Mouse (Mus musculus) stomach, embryonic 15.5 days (tissue): ENCODE measurements around the gene Uvrag. TPM values are rescaled to one million over a fixed set of nuclear protein-coding genes. Genes with fewer than 3 reads are reported as not detected.

Source experiments
- ATAC-seq: fragments of 200-750 bp; cut with Nextera tagmentation; 2 replicates; pipeline ENCODE4 v1.8.0; 2017; ENCODE audit warnings: low read depth, moderate number of reproducible peaks, moderate TSS enrichment; ENCODE audit not compliant: insufficient read depth, low FRiP score
- H3K27ac ChIP-seq: fragments of 300-500 bp; sonication (generic); 2 replicates; pipeline ENCODE4 v1.5.1; 2015; ENCODE audit warnings: mild to moderate bottlenecking, inconsistent platforms
- H3K27me3 ChIP-seq: fragments of 300-500 bp; sonication (generic); replicated peaks from 2 replicates; pipeline ENCODE4 v1.6.1; 2015; ENCODE audit warnings: inconsistent platforms
- H3K36me3 ChIP-seq: fragments of 300-500 bp; sonication (generic); 2 replicates; pipeline ENCODE4 v1.6.1; 2015; ENCODE audit warnings: inconsistent platforms
- H3K4me1 ChIP-seq: fragments of 300-500 bp; sonication (generic); 2 replicates; pipeline ENCODE4 v1.6.1; 2015; ENCODE audit warnings: inconsistent platforms
- H3K4me2 ChIP-seq: fragments of 300-500 bp; sonication (generic); 2 replicates; pipeline ENCODE4 v1.6.1; 2015; ENCODE audit warnings: mild to moderate bottlenecking, inconsistent platforms
- H3K4me3 ChIP-seq: fragments of 300-500 bp; sonication (generic); replicated peaks from 2 replicates; pipeline ENCODE4 v1.5.1; 2015; ENCODE audit warnings: inconsistent platforms
- H3K9ac ChIP-seq: fragments of 300-500 bp; sonication (generic); 2 replicates; pipeline ENCODE4 v1.6.1; 2015; ENCODE audit warnings: inconsistent platforms
- H3K9me3 ChIP-seq: fragments of 300-500 bp; sonication (generic); 2 replicates; pipeline ENCODE4 v1.6.1; 2016; ENCODE audit warnings: inconsistent platforms
- WGBS: fragments of 180-500 bp; shearing (Covaris S2); methylation state at CpG from one replicate; pipeline ENCODE4 v1.1.7; 2015; 5-methylcytosine and 5-hydroxymethylcytosine counted together
- polyA plus RNA-seq: library from polyadenylated mRNA; unstranded; fragments of >200 nt; fragmentation: Nextera tagmentation; extraction: Ambion mirVana; gene quantifications from 2 replicates; pipeline ENCODE4 v1.2.1, GENCODE M21; 2015

Gene Uvrag
- polyA plus RNA-seq, 1 experiment from 2014 or later, result 19.4 TPM

- WGBS, result 56% methylated on average over 4 of the region's 4 CpGs
- Histone ChIP-seq H3K27me3 (no peaks in the 10 kb centered on the region), H3K4me3 (no peak overlapping the region), H3K27ac (no peak overlapping the region), H3K4me1 (no peaks in the 10 kb centered on the region), H3K9ac (no peak overlapping the region), H3K4me2 (no peak overlapping the region), H3K9me3 (no peaks in the 10 kb centered on the region), H3K36me3 (no peaks in the 10 kb centered on the region)
- no peak for ATAC-seq
Measured at GRCm38 (mm10) chr7:98881887-98882286, 259.1 kb downstream of the Uvrag start.

- WGBS, result 71% methylated on average over 2 of the region's 2 CpGs
- peaks cover 7% of the 10 kb centered on the region; the same call in 1 of the 2 replicates for H3K4me1 ChIP-seq
- no peak overlapping the region for H3K4me3 ChIP-seq
- H3K27me3 ChIP-seq, result no peaks in the 10 kb centered on the region
- no peak overlapping the region for H3K9ac ChIP-seq
- no peak overlapping the region for H3K4me2 ChIP-seq
- H3K9me3 ChIP-seq, result no peaks in the 10 kb centered on the region
- ATAC-seq, result no peak
- H3K36me3 ChIP-seq, result no peaks in the 10 kb centered on the region
- no peak overlapping the region for H3K27ac ChIP-seq
Measured at GRCm38 (mm10) chr7:98879176-98879575, 261.8 kb downstream of the Uvrag start.

GRCm38 (mm10) chr7:98876119-98876518, 264.8 kb downstream of the Uvrag start:
- Histone ChIP-seq H3K27me3 (no peaks in the 10 kb centered on the region), H3K36me3 (no peaks in the 10 kb centered on the region), H3K9me3 (no peaks in the 10 kb centered on the region), H3K9ac (no peak overlapping the region), H3K4me3 (no peak overlapping the region), H3K27ac (no peak overlapping the region), H3K4me2 (no peak overlapping the region), H3K4me1 (peaks cover 8% of the 10 kb centered on the region; the same call in 1 of the 2 replicates)
- WGBS, result 56% methylated on average over 13 of the region's 13 CpGs
- ATAC-seq, result no peak

- Histone ChIP-seq H3K27me3 (no peaks in the 10 kb centered on the region), H3K27ac (no peak overlapping the region), H3K4me2 (no peak overlapping the region), H3K36me3 (no peaks in the 10 kb centered on the region), H3K9ac (no peak overlapping the region), H3K9me3 (no peaks in the 10 kb centered on the region), H3K4me1 (peaks cover 14% of the 10 kb centered on the region; the same call in 1 of the 2 replicates), H3K4me3 (no peak overlapping the region)
- 39% methylated on average over 13 of the region's 13 CpGs for WGBS
- no peak for ATAC-seq
Measured at GRCm38 (mm10) chr7:98875390-98875990, 265.5 kb downstream of the Uvrag start.

GRCm38 (mm10) chr7:98874411-98874951, 266.5 kb downstream of the Uvrag start:
- Histone ChIP-seq H3K9me3 (no peaks in the 10 kb centered on the region), H3K4me3 (no peak overlapping the region), H3K4me1 (peaks cover 20% of the 10 kb centered on the region), H3K27me3 (no peaks in the 10 kb centered on the region), H3K4me2 (no peak overlapping the region), H3K9ac (no peak overlapping the region), H3K27ac (no peak overlapping the region), H3K36me3 (no peaks in the 10 kb centered on the region)
- ATAC-seq, result no peak
- 50% methylated on average over 6 of the region's 6 CpGs for WGBS

GRCm38 (mm10) chr7:98873316-98873715, 267.6 kb downstream of the Uvrag start:
- Histone ChIP-seq H3K36me3 (no peaks in the 10 kb centered on the region), H3K4me1 (peaks cover 20% of the 10 kb centered on the region), H3K9me3 (no peaks in the 10 kb centered on the region), H3K4me3 (no peak overlapping the region), H3K27me3 (no peaks in the 10 kb centered on the region), H3K27ac (no peak overlapping the region), H3K4me2 (no peak overlapping the region), H3K9ac (no peak overlapping the region)
- WGBS, result 92% methylated on average over 12 of the region's 12 CpGs
- ATAC-seq, result no peak

GRCm38 (mm10) chr7:98871882-98872281, 269.1 kb downstream of the Uvrag start:
- 65% methylated on average over 12 of the region's 12 CpGs for WGBS
- H3K4me2 ChIP-seq, result no peak overlapping the region
- no peaks in the 10 kb centered on the region for H3K27me3 ChIP-seq
- no peaks in the 10 kb centered on the region for H3K36me3 ChIP-seq
- peaks cover 29% of the 10 kb centered on the region for H3K4me1 ChIP-seq
- no peak overlapping the region for H3K4me3 ChIP-seq
- H3K9me3 ChIP-seq, result no peaks in the 10 kb centered on the region
- no peak overlapping the region for H3K9ac ChIP-seq
- H3K27ac ChIP-seq, result no peak overlapping the region
- no peak for ATAC-seq

- Histone ChIP-seq H3K27me3 (no peaks in the 10 kb centered on the region), H3K4me2 (no peak overlapping the region), H3K4me3 (no peak overlapping the region), H3K36me3 (no peaks in the 10 kb centered on the region), H3K4me1 (peaks cover 26% of the 10 kb centered on the region), H3K27ac (peak overlapping the region; percentile 51), H3K9me3 (no peaks in the 10 kb centered on the region), H3K9ac (no peak overlapping the region)
- ATAC-seq, result peak; percentile 51
- WGBS, result 16% methylated on average over 12 of the region's 12 CpGs
Measured at GRCm38 (mm10) chr7:98870791-98871190, 270.1 kb downstream of the Uvrag start.

- no peaks in the 10 kb centered on the region for H3K36me3 ChIP-seq
- H3K27me3 ChIP-seq, result no peaks in the 10 kb centered on the region
- 68% methylated on average over 3 of the region's 3 CpGs for WGBS
- H3K9me3 ChIP-seq, result no peaks in the 10 kb centered on the region
- no peak overlapping the region for H3K4me3 ChIP-seq
- no peak overlapping the region for H3K4me2 ChIP-seq
- H3K27ac ChIP-seq, result no peak overlapping the region
- H3K4me1 ChIP-seq, result peaks cover 22% of the 10 kb centered on the region
- no peak for ATAC-seq
- H3K9ac ChIP-seq, result no peak overlapping the region
Measured at GRCm38 (mm10) chr7:98869070-98869469, 271.9 kb downstream of the Uvrag start.

- Histone ChIP-seq H3K4me3 (no peak overlapping the region), H3K4me1 (peaks cover 22% of the 10 kb centered on the region), H3K36me3 (no peaks in the 10 kb centered on the region), H3K27ac (no peak overlapping the region), H3K9me3 (no peaks in the 10 kb centered on the region), H3K9ac (no peak overlapping the region), H3K4me2 (no peak overlapping the region), H3K27me3 (no peaks in the 10 kb centered on the region)
- ATAC-seq, result no peak
- WGBS, result 79% methylated on average over 2 of the region's 2 CpGs
Measured at GRCm38 (mm10) chr7:98867794-98868150, 273.2 kb downstream of the Uvrag start.

GRCm38 (mm10) chr7:98867053-98867793, 273.7 kb downstream of the Uvrag start:
- H3K36me3 ChIP-seq, result no peaks in the 10 kb centered on the region
- WGBS, result 16% methylated on average over 12 of the region's 12 CpGs
- peaks cover 22% of the 10 kb centered on the region for H3K4me1 ChIP-seq
- H3K4me2 ChIP-seq, result peak overlapping the region; percentile 13; the same call in 1 of the 2 replicates
- no peak overlapping the region for H3K9ac ChIP-seq
- H3K9me3 ChIP-seq, result no peaks in the 10 kb centered on the region
- no peak overlapping the region for H3K27ac ChIP-seq
- no peaks in the 10 kb centered on the region for H3K27me3 ChIP-seq
- ATAC-seq, result peak; percentile 15; the same call in 1 of the 2 replicates
- H3K4me3 ChIP-seq, result no peak overlapping the region

GRCm38 (mm10) chr7:98863969-98864718, 276.8 kb downstream of the Uvrag start:
- no peak overlapping the region for H3K4me2 ChIP-seq
- WGBS, result 52% methylated on average over 9 of the region's 9 CpGs

More at GRCm38 (mm10) chr7:98863969-98864718, 276.8 kb downstream of the Uvrag start:
- peaks cover 9% of the 10 kb centered on the region for H3K4me1 ChIP-seq
- H3K27ac ChIP-seq, result no peak overlapping the region
- H3K9me3 ChIP-seq, result no peaks in the 10 kb centered on the region
- no peak overlapping the region for H3K9ac ChIP-seq
- H3K27me3 ChIP-seq, result no peaks in the 10 kb centered on the region
- H3K36me3 ChIP-seq, result no peaks in the 10 kb centered on the region
- no peak overlapping the region for H3K4me3 ChIP-seq
- no peak for ATAC-seq
